Mouse (Mus musculus): ENCODE measurements around the gene Tceal8. TPM values are rescaled to one million over a fixed set of nuclear protein-coding genes. Genes with fewer than 3 reads are reported as not detected.

The Tceal8 gene
- polyA plus RNA-seq, 1 experiment from 2014 or later = 193 TPM

GRCm38 (mm10) chrX:136127744-136128064 is 44.4 kb downstream of the Tceal8 start:
- ATAC-seq (ENCODE audit: insufficient read depth) (no peak), DNase-seq (peak; percentile 74)
- 13% methylated on average over 5 of the region's 5 CpGs for WGBS
- Histone ChIP-seq H3K36me3 (ENCODE audit: insufficient read depth) (no peaks in the 10 kb centered on the region), H3K27me3 (ENCODE audit: insufficient read depth, low read length) (no peaks in the 10 kb centered on the region), H3K4me2 (no peak overlapping the region), H3K9ac (no peak overlapping the region), H3K4me3 (ENCODE audit: low read depth, low read length) (no peak overlapping the region), H3K4me1 (ENCODE audit: insufficient read depth) (no peaks in the 10 kb centered on the region), H3K27ac (ENCODE audit: low read depth) (no peak overlapping the region), H3K9me3 (ENCODE audit: low read depth, low read length) (no peaks in the 10 kb centered on the region)
- TF ChIP-seq CTCF (IDR thresholded peaks at IDR 0.05; ENCODE audit: low read depth) = peak; percentile 65

DNA sequence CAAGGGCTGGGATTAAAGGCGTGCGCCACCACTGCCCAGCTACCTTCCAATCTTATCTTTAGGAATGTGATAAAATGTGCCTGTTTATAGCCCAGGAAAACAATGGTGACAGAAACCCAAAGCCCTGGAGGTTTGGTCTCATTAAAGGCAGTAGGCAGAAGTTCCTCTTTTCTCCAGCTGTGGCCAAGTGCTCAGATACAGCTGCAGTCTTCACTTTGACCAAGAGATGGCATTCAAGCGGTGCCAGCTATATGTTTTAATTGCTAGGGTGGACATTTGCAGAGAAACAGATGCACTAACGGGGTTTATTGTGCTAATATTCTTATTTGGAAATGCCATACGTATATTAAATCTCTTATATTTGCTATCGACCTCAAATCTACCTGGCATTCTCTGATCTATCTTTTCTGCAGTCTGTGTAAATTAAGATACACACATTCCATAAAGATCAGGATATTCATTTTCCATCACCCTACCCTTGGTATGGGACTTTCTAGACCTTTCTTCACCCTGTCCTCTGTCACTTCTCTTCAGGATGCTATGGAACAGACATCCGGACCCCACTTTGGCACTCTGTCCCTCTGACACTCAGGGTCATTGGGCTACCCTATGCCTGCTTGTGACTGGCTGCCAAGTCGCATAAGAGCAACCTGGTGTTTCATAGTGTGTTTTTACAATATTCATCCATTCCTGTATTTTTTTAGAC is 45.0 kb downstream of the Tceal8 start:
- no peaks in the 10 kb centered on the region for H3K9me3 ChIP-seq (ENCODE audit: low read depth, low read length)
- 54% methylated on average over 8 of the region's 8 CpGs for WGBS

More for the DNA sequence above, 45.0 kb downstream of the Tceal8 start:
- Histone ChIP-seq H3K9ac (no peak overlapping the region), H3K27ac (ENCODE audit: low read depth) (no peak overlapping the region), H3K27me3 (ENCODE audit: insufficient read depth, low read length) (no peaks in the 10 kb centered on the region), H3K4me3 (ENCODE audit: low read depth, low read length) (no peak overlapping the region), H3K4me2 (no peak overlapping the region), H3K4me1 (ENCODE audit: insufficient read depth) (no peaks in the 10 kb centered on the region), H3K36me3 (ENCODE audit: insufficient read depth) (no peaks in the 10 kb centered on the region)
- 0 out of 2 replicates have a peak, but pooled peaks have one; percentile 54 for ATAC-seq (ENCODE audit: insufficient read depth)
- peak; percentile 19; the same call in 1 of the 2 replicates for TF ChIP-seq CTCF (IDR thresholded peaks at IDR 0.05; ENCODE audit: low read depth)
- DNase-seq = peak; percentile 48

Small RNAs within 50 kb of the gene (microRNA-seq; reads per million reads assigned to microRNA genes)
- gene Mir6383 (ENCODE audit: borderline number of aligned reads) = not detected

Other genes starting within 250 kb of the Tceal8 start
- gene Arxes2, start 178.5 kb downstream of the Tceal8 start, polyA plus RNA-seq (2014; fragmentation: Nextera tagmentation; extraction: Ambion mirVana) = 66.9 and 68.9 TPM in 2 replicates
- gene Arxes1, start 139.0 kb downstream of the Tceal8 start, polyA plus RNA-seq (2014; fragmentation: Nextera tagmentation; extraction: Ambion mirVana) = 31.1 and 32.9 TPM in 2 replicates
- gene Bex2, start 104.1 kb downstream of the Tceal8 start, polyA plus RNA-seq (2014; fragmentation: Nextera tagmentation; extraction: Ambion mirVana) = 55.6 and 64.8 TPM in 2 replicates
- gene Nxf3, start 87.1 kb downstream of the Tceal8 start, polyA plus RNA-seq (2014; fragmentation: Nextera tagmentation; extraction: Ambion mirVana) = 0.12 TPM in 1 of 2 replicates, not detected in the other
- 128 and 138 TPM in 2 replicates for gene Bex4, start 33.3 kb downstream of the Tceal8 start, polyA plus RNA-seq (2014; fragmentation: Nextera tagmentation; extraction: Ambion mirVana)
- 1.1 and 1.6 TPM in 2 replicates for gene Tceal5, start 31.5 kb upstream of the Tceal8 start, polyA plus RNA-seq (2014; fragmentation: Nextera tagmentation; extraction: Ambion mirVana)
- gene Tceal7, start 42.4 kb upstream of the Tceal8 start, polyA plus RNA-seq (2014; fragmentation: Nextera tagmentation; extraction: Ambion mirVana) = 0.20 and 0.51 TPM in 2 replicates
- 82.9 and 85.9 TPM in 2 replicates for gene Bex1, start 43.2 kb upstream of the Tceal8 start, polyA plus RNA-seq (2014; fragmentation: Nextera tagmentation; extraction: Ambion mirVana)
- 592 and 639 TPM in 2 replicates for gene Tceal9, start 72.7 kb upstream of the Tceal8 start, polyA plus RNA-seq (2014; fragmentation: Nextera tagmentation; extraction: Ambion mirVana)
- 513 and 523 TPM in 2 replicates for gene Bex3, start 97.9 kb upstream of the Tceal8 start, polyA plus RNA-seq (2014; fragmentation: Nextera tagmentation; extraction: Ambion mirVana)

Measured in lung, embryonic 14.5 days (tissue).